ENCODE assay signal across 35 mouse cellular contexts in the genomic region with DNA sequence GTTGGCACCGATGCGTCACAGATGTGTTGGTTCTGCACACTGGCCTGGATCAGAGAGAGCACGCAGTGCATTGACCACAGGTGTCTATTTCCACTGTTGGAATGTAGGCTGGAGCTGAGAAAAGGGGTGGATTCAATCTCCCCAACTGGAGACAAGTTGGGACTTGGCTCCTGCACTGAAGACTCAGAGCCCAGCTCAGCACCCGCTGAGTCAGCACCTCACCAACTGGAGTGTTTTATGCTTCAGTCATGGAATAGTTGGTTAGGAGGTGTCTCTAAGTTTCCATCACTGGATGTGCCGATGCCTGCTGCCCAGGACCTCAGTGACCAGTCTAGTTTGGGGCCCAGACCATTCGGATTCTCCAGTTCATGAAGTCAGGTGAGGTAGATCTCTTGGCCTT. TPM values are rescaled to one million over a fixed set of nuclear protein-coding genes. Genes with fewer than 3 reads are reported as not detected.
DNase-seq lines count a peak whose midpoint lies in the region; ATAC-seq lines count a peak whose summit lies in the region.
"Had no signal": no experiment of that assay in that cellular context is flagged by ENCODE, and none has a peak within 500 bp of the region (broad histone marks: within the 10 kb centered on the region; RNA-seq: fewer than 3 reads in every experiment).

No protein-coding gene starts in this region.

- H3K27me3 ChIP-seq in liver, embryonic 12.5 days (replicated peaks): no peaks in the 10 kb centered on the region
- no peaks in the 10 kb centered on the region for H3K27me3 ChIP-seq in liver, embryonic 11.5 days (replicated peaks; ENCODE audit: control insufficient read depth, insufficient read depth, low read length)
- H3K27me3 ChIP-seq: embryonic facial prominence, embryonic 15.5 days; heart, embryonic 12.5 days; heart, embryonic 15.5 days; hindbrain, embryonic 13.5 days had no signal

- no peak for DNase-seq in liver, embryonic 11.5 days (ENCODE audit: low spot score)
- peak; percentile 28 for DNase-seq in urinary bladder, postnatal 25 days (ENCODE audit: low spot score)
- no peak for DNase-seq in urinary bladder, postnatal 10 days (ENCODE audit: low spot score)
- peak; percentile 19 for DNase-seq in NIH3T3 (ENCODE audit: low read depth)
- DNase-seq in heart, adult 9 months (ENCODE audit: low spot score in 2 of 2): no peak
- DNase-seq: adrenal gland, adult 8-10 months; adrenal gland, postnatal 25 days; cerebellum, adult 11-12 months; cerebellum, adult 8-10 months; cerebellum, postnatal 10 days; cerebellum, postnatal 36 days; embryo, embryonic 11 days; forebrain, postnatal 0 days; gastrocnemius, adult 2 months; gastrocnemius, postnatal 14 days; heart, postnatal 10 days; heart, postnatal 36 days had no signal

- no peaks in the 10 kb centered on the region for H3K36me3 ChIP-seq in liver, embryonic 12.5 days
- H3K36me3 ChIP-seq in liver, embryonic 11.5 days (ENCODE audit: control insufficient read depth, insufficient read depth, low read length): no peaks in the 10 kb centered on the region
- H3K36me3 ChIP-seq: embryonic facial prominence, embryonic 15.5 days; G1E; heart, embryonic 12.5 days; heart, embryonic 15.5 days; hindbrain, embryonic 10.5 days; hindbrain, embryonic 13.5 days had no signal

- H3K9me3 ChIP-seq in liver, embryonic 12.5 days (replicated peaks): no peaks in the 10 kb centered on the region
- H3K9me3 ChIP-seq in liver, embryonic 11.5 days (ENCODE audit: control insufficient read depth, low read length): no peaks in the 10 kb centered on the region
- H3K9me3 ChIP-seq: embryonic facial prominence, embryonic 15.5 days; G1E; heart, embryonic 12.5 days; heart, embryonic 15.5 days; hindbrain, embryonic 10.5 days; hindbrain, embryonic 13.5 days had no signal

- no peak overlapping the region for H3K9ac ChIP-seq in liver, embryonic 12.5 days
- no peak overlapping the region for H3K9ac ChIP-seq in liver, embryonic 11.5 days (ENCODE audit: low read depth, low read length)
- H3K9ac ChIP-seq: embryonic facial prominence, embryonic 15.5 days; forebrain, postnatal 0 days; heart, embryonic 12.5 days; heart, embryonic 15.5 days; hindbrain, embryonic 13.5 days had no signal

- no peak for ATAC-seq in liver, embryonic 12.5 days
- no peak for ATAC-seq in liver, embryonic 11.5 days (replicated peaks; ENCODE audit: low FRiP score)
- ATAC-seq in inflammation-experienced regulatory T-cells, adult 6 months: no peak
- ATAC-seq: activated CD4-positive, CD25-positive, alpha-beta regulatory T cell, adult 4 months; CD4-positive, CD25-positive, alpha-beta regulatory T cell, adult 4 months; forebrain, embryonic 14.5 days; forebrain, postnatal 0 days; hindbrain, embryonic 16.5 days had no signal

- H3K27ac ChIP-seq in liver, embryonic 12.5 days: peak overlapping the region; percentile 21; the same call in 1 of the 2 replicates
- no peak overlapping the region for H3K27ac ChIP-seq in liver, embryonic 11.5 days (ENCODE audit: low read depth, low read length)
- H3K27ac ChIP-seq: embryonic facial prominence, embryonic 15.5 days; gastrocnemius, adult 2 months; heart, embryonic 15.5 days; hindbrain, embryonic 10.5 days; hindbrain, embryonic 13.5 days had no signal

- H3K4me2 ChIP-seq in liver, embryonic 12.5 days: no peak overlapping the region
- no peak overlapping the region for H3K4me2 ChIP-seq in liver, embryonic 11.5 days
- H3K4me2 ChIP-seq: embryonic facial prominence, embryonic 15.5 days; heart, embryonic 12.5 days; heart, embryonic 15.5 days; hindbrain, embryonic 13.5 days had no signal

- no peak overlapping the region for H3K4me3 ChIP-seq in liver, embryonic 12.5 days
- H3K4me3 ChIP-seq in liver, embryonic 11.5 days (ENCODE audit: low read depth, low read length): no peak overlapping the region
- H3K4me3 ChIP-seq: embryonic facial prominence, embryonic 15.5 days; gastrocnemius, adult 2 months; heart, embryonic 12.5 days; heart, embryonic 15.5 days; hindbrain, embryonic 10.5 days; hindbrain, embryonic 13.5 days had no signal

- WGBS in liver, embryonic 12.5 days (ENCODE audit: insufficient replicate concordance): 84% methylated on average over 6 of the region's 6 CpGs
- 76% methylated on average over 6 of the region's 6 CpGs for WGBS in liver, embryonic 11.5 days

- peaks cover 49% of the 10 kb centered on the region for H3K4me1 ChIP-seq in liver, embryonic 12.5 days
- peaks cover 4% of the 10 kb centered on the region; the same call in 1 of the 2 replicates for H3K4me1 ChIP-seq in liver, embryonic 11.5 days (replicated peaks; ENCODE audit: control insufficient read depth, insufficient read depth, low read length)

RNA-seq across cellular contexts. Expression of a gene that starts 4.2 kb away (rescaled TPM):
- polyA plus RNA-seq in liver, embryonic 12.5 days (2016; fragmentation: Nextera tagmentation; extraction: Ambion mirVana): 159 and 163 TPM in 2 replicates
- polyA plus RNA-seq in liver, embryonic 11.5 days (2014; fragmentation: Nextera tagmentation; extraction: Ambion mirVana): 172 and 180 TPM in 2 replicates
- polyA plus RNA-seq in inflammation-experienced regulatory T-cells, adult 6 months (2017; shearing (Covaris generic)): 1 to 10 TPM; 3.5 to 8.4 (median 4.3) TPM

RNA-seq across cellular contexts. Expression of a gene that starts 44.3 kb away (rescaled TPM):
- polyA plus RNA-seq in liver, embryonic 12.5 days (2016; fragmentation: Nextera tagmentation; extraction: Ambion mirVana): not detected in 2 replicates
- not detected in 2 replicates for polyA plus RNA-seq in liver, embryonic 11.5 days (2014; fragmentation: Nextera tagmentation; extraction: Ambion mirVana)
- polyA plus RNA-seq in inflammation-experienced regulatory T-cells, adult 6 months (2017; shearing (Covaris generic)): not detected
- polyA plus RNA-seq: activated CD4-positive, CD25-positive, alpha-beta regulatory T cell, adult 4 months; brain, embryonic 14.5 days; C2C12; CD4-positive, CD25-positive, alpha-beta regulatory T cell, adult 4 months; cortical plate, adult 2 months; embryonic facial prominence, embryonic 11.5 days; embryonic facial prominence, embryonic 15.5 days; forebrain, embryonic 11.5 days; forebrain, embryonic 14.5 days; forebrain, postnatal 0 days; frontal cortex, adult 2 months; G1E; heart, embryonic 12.5 days; heart, embryonic 15.5 days; hindbrain, embryonic 10.5 days; hindbrain, embryonic 13.5 days; hindbrain, embryonic 16.5 days had no signal

RNA-seq across cellular contexts. Expression of a gene that starts 44.4 kb away (rescaled TPM):
- polyA plus RNA-seq in liver, embryonic 12.5 days (2016; fragmentation: Nextera tagmentation; extraction: Ambion mirVana): 0.05 TPM in 1 of 2 replicates, not detected in the other
- polyA plus RNA-seq in liver, embryonic 11.5 days (2014; fragmentation: Nextera tagmentation; extraction: Ambion mirVana): 0.15 TPM in 1 of 2 replicates, not detected in the other
- polyA plus RNA-seq in inflammation-experienced regulatory T-cells, adult 6 months (2017; shearing (Covaris generic)): under 1 TPM in 2 of 3 experiments, not detected in 1; 0.22 to 0.40 TPM
- polyA plus RNA-seq: brain, embryonic 14.5 days; C2C12; forebrain, embryonic 11.5 days; forebrain, embryonic 14.5 days; forebrain, postnatal 0 days; heart, embryonic 12.5 days; hindbrain, embryonic 10.5 days; hindbrain, embryonic 13.5 days had no signal

Comparison
In these comparisons a context has a peak if more than half of its experiments do, and no peak if none do; other contexts are left out.
1. DNase-seq: peak in urinary bladder, postnatal 25 days (single experiment) and NIH3T3 (single experiment); none in liver, embryonic 11.5 days (single experiment), urinary bladder, postnatal 10 days (single experiment) and heart, adult 9 months (0 of 2).
2. RNA of a gene that starts 4.2 kb away (polyA plus RNA-seq): 172 to 180 TPM in liver, embryonic 11.5 days and 159 to 163 TPM in liver, embryonic 12.5 days; 3.5 to 8.4 TPM in inflammation-experienced regulatory T-cells, adult 6 months; every median in the first group is over 10 times any median in the second.